Mouse (Mus musculus) cerebellum, adult 2 months (tissue): ENCODE measurements around the gene Snapc5. TPM values are rescaled to one million over a fixed set of nuclear protein-coding genes. Genes with fewer than 3 reads are reported as not detected.
"Not testable (repeated sequence)": the region's sequence is repeated elsewhere in the genome, so short reads cannot be mapped to it uniquely, and the experiment has no call there.

ENCODE experiments used
- DNase-seq, 2 experiments: peaks; one replicate each; pipeline ENCODE4 v3.0.0; 2021
- H3K27ac ChIP-seq: fragments of 200-500 bp; 2 replicates; pipeline ENCODE4 v1.5.1; 2012; ENCODE audit warnings: low read length, control low read depth, inconsistent platforms; ENCODE audit not compliant: insufficient read depth
- H3K27me3 ChIP-seq: fragments of 200-500 bp; 2 replicates; pipeline ENCODE4 v1.6.1; 2012; ENCODE audit warnings: inconsistent platforms, mild to moderate bottlenecking, low read length, moderate library complexity; ENCODE audit not compliant: control insufficient read depth, insufficient read depth
- H3K4me1 ChIP-seq: fragments of 200-500 bp; 2 replicates; pipeline ENCODE4 v1.6.1; 2011; ENCODE audit warnings: low read length; ENCODE audit not compliant: control insufficient read depth, insufficient read depth
- H3K4me3 ChIP-seq: fragments of 200-500 bp; replicated peaks from 2 replicates; pipeline ENCODE3; 2011; ENCODE audit warnings: mild to moderate bottlenecking, low read depth, low read length, control low read depth; ENCODE audit not compliant: insufficient read depth
- CTCF ChIP-seq: fragments of 200-500 bp; IDR thresholded peaks from 2 replicates; pipeline ENCODE4 v1.5.1; 2011; ENCODE audit warnings: low read depth, mild to moderate bottlenecking, control low read depth, low read length, moderate library complexity, borderline replicate concordance; ENCODE audit not compliant: insufficient read depth
- POLR2A ChIP-seq: fragments of 200-500 bp; IDR thresholded peaks from 2 replicates; pipeline ENCODE4 v1.6.1; 2011; ENCODE audit warnings: low read length, control low read depth, borderline replicate concordance; ENCODE audit not compliant: insufficient read depth
- WGBS: fragments of 180-500 bp; shearing (Covaris S2); methylation state at CpG from one replicate; pipeline ENCODE4 v1.1.7; 2018; 5-methylcytosine and 5-hydroxymethylcytosine counted together
- polyA plus RNA-seq: library from polyadenylated mRNA; depleted of rRNA; stranded (reverse); fragments of >200 nt; gene quantifications from 2 replicates; pipeline ENCODE4 v1.2.3, GENCODE M21; 2012

Snapc5 gene
- polyA plus RNA-seq, 1 experiment = 33.6 TPM

DNA sequence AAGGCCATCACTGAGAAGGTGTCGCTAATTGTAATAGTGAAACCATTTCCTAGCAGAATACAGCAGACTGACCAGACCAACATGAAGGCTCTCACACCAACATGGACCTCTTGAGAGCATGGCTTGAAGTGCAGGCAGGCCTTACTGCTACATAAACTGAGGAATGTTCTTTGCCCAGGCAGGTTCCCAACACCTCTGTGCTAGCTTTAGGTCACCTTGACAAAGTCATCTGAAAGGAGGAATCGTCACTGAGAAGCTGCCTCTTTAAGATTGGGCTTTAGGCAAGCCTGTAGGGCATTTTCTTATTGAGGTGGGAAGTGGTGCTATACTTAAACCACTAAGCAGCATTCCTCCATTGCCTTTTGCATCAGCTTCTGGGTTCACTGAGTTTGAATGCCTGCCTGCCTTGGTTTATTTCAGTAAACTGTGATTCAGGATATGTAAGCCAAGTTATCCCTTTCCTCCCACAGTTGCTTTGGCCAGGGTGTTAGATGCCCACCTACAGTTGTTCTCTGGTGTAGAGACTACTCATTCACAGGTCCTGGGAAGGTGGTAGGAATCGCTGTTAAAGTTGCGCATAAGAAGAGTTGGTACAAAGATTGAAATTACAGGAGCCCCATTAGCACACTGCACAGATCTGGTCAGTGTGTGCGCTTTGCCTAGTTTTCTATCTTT, 5.2 kb downstream of the Snapc5 start:
- TF ChIP-seq CTCF (no peak), POLR2A (no peak)
- DNase-seq = no peak
- 93% methylated on average over 5 of the region's 5 CpGs for WGBS
- peaks cover 4% of the 10 kb centered on the region; the same call in 1 of the 2 replicates for H3K4me1 ChIP-seq
- H3K27ac ChIP-seq = no peak overlapping the region
- no peak overlapping the region for H3K4me3 ChIP-seq
- H3K27me3 ChIP-seq = no peaks in the 10 kb centered on the region

DNA sequence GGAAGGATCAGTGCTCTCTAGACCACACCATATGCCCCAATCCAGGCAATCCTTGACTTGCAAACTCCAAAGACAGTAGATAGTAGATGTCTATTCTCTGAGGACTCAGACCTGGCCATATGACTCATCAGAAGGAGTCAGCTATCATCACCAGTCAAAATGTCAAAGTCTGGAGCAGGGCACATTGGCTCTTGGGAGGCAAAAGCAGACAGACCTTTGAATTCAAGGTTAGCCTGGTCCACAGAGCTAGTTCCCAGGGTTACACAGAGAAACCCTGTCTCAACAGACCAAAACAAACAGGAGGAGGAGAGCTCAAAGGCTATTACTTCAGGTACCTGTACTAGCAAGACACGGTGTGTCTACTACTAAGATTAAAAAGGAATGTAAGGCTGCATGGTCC, 14.8 kb downstream of the Snapc5 start:
- H3K4me1 ChIP-seq = no peaks in the 10 kb centered on the region
- H3K4me3 ChIP-seq = no peak overlapping the region
- TF ChIP-seq CTCF (no peak), POLR2A (no peak)
- H3K27ac ChIP-seq = no peak overlapping the region
- no peak for DNase-seq
- no peaks in the 10 kb centered on the region for H3K27me3 ChIP-seq
- WGBS = 97% methylated on average over 1 of the region's 1 CpGs

DNA sequence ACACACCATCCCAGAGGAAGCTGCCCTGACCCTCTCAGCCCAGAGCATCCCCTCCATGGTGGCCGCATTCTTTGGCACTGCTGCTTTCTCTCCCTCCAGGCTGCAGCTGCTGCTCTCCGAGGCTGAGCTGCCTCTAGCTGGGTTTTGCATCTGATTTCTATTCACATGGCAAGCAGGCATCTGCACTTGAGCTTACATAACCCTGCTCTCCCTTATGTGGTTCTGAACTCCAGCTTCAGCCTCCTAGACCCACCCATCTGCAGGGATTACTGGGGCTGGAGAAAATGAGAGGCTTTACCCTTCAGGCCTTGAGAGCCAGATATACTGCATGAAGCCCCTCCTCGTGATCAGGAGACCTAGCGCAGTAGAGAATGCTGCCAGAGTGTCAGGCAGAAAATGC, 16.5 kb downstream of the Snapc5 start:
- Histone ChIP-seq H3K27ac (no peak overlapping the region), H3K27me3 (no peaks in the 10 kb centered on the region), H3K4me1 (no peaks in the 10 kb centered on the region), H3K4me3 (no peak overlapping the region)
- WGBS = 55% methylated on average over 4 of the region's 4 CpGs
- no peak for TF ChIP-seq POLR2A
- TF ChIP-seq CTCF = no peak
- DNase-seq = no peak

DNA sequence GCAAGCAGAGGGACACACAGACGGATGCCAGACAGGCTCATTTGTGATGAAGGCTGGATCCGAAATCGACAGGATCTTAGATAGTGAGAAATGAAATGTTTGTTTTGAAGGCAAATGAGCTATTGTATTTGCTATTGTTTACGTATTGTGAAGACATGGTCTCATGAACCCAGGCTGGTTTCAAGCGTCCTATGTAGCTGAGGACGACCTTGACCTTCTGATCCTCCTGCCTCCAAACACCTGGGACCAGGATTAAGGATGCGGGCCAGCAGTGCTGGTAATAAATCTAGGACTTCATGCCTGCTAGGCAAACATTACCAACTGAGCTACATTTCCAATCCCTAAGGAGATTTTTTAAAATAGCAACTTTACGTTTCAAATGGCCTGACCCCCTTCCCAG, 18.4 kb downstream of the Snapc5 start:
- Histone ChIP-seq H3K4me1 (no peaks in the 10 kb centered on the region), H3K4me3 (no peak overlapping the region), H3K27ac (no peak overlapping the region), H3K27me3 (no peaks in the 10 kb centered on the region)
- no peak for DNase-seq
- TF ChIP-seq CTCF = no peak
- TF ChIP-seq POLR2A = no peak
- WGBS = 95% methylated on average over 8 of the region's 8 CpGs

DNA sequence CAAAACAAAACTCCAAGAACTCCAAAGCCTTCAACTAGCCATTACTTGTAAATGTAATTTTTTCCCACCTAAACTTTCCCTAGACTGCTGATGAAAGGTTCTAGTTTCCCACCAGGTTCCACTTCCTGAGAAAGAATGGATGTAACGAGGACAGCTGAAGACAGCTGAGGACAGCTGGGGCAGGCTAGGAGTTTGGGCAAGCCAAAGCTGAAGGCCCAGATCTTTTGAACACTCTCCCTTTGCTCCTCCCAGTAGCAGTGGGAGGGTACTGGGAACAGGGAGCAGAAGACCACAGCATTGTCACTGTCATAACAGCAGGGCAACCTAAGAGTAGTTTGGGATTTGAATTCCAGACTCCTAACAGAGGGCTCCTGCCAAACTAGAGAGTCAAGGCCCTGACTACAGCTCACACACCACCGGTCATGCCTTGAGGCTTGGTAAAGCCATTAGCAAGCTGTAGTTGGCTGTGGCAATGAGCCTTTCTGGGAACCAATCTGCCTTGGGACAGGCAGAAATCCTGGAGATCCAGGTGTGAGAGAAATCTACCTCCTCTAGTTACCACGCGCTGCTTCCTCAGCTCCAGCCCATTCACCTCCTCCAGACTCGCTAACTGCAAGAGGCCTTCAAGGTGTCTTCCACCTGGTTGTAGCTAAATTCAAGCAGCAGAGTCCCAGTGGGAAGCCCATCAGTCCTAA, 19.1 kb downstream of the Snapc5 start:
- Histone ChIP-seq H3K4me3 (no peak overlapping the region), H3K27me3 (no peaks in the 10 kb centered on the region), H3K4me1 (no peaks in the 10 kb centered on the region), H3K27ac (no peak overlapping the region)
- 92% methylated on average over 5 of the region's 5 CpGs for WGBS
- TF ChIP-seq CTCF (no peak), POLR2A (no peak)
- DNase-seq = no peak

DNA sequence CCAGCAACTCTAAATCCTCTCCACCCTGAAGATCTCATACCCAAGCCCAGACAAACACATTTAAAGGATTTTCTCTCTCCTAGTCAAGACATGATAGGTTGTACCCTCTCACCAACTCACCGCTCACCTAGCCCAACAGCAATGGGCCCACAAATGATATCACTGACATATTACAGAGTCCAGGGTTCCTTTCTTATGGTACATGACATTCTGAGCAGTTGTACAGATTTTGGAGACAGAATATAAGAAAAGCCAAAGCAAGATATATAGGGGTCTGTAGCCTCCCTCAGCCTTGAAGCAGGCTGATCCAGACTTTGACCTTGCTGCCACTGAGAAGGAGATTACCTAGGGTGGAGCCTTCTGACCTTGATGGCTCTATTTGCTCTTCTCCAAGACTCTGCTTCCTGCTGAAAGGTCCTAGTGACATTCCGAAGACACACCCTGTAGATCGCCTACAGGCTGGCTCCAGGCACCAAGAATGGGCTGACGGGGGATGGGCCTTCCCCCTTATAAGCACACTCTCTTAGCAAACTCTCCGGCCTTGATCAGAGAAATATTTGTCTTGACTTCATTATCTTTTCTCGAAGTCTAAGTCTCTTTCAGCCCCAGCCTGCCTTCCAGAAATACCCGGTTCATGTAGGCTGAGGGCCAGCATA, 19.8 kb downstream of the Snapc5 start:
- DNase-seq, H3K4me3 ChIP-seq, H3K4me1 ChIP-seq, H3K27ac ChIP-seq, H3K27me3 ChIP-seq: not testable (repeated sequence)
- 90% methylated on average over 7 of the region's 7 CpGs for WGBS

DNA sequence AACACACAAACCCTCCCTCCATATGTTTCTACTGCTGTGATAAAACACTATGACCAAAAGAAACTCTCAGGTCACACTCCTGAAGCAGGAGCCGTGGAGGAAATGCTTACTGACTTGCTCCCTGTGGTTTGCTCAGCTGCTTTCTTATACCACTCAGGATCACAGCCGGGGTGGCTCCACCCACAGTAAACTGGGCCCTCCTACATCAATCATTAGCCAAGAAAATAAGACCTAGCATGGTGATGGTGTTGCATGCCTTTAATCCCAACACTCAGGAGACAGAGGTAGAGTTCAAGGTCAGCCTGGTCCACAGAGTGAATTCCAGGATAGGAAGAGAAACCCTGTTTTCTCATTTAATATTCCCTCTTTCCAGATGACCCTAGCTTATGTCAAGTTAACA, 20.8 kb downstream of the Snapc5 start:
- no peaks in the 10 kb centered on the region for H3K4me1 ChIP-seq
- no peak for DNase-seq
- TF ChIP-seq CTCF (no peak), POLR2A (no peak)
- no peaks in the 10 kb centered on the region for H3K27me3 ChIP-seq
- H3K4me3 ChIP-seq = no peak overlapping the region
- no peak overlapping the region for H3K27ac ChIP-seq
- WGBS = 43% methylated on average over 2 of the region's 2 CpGs

DNA sequence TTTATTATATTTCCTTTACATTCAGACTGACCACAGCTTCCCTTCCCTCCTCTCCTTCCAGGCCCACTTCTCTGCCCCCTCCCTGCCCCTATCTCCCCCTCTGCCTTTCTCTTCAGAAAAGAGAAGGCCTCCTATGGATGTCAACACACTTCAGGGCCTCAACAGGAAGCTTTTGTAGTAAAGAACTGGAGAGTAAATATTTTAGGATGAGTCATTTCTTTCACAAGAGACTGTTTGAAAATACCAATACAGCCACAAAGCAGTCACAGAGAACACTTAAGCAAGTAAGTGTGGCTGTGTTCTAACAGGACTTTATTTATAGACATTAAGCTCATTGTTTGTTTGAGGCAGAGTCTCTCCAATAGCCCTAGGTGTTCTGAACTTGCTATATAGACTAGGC, 23.3 kb downstream of the Snapc5 start:
- Histone ChIP-seq H3K4me3 (no peak overlapping the region), H3K4me1 (no peaks in the 10 kb centered on the region)

More for the DNA sequence above, 23.3 kb downstream of the Snapc5 start:
- no peak for DNase-seq
- Histone ChIP-seq H3K27ac (no peak overlapping the region), H3K27me3 (no peaks in the 10 kb centered on the region)
- no peak for TF ChIP-seq POLR2A
- no peak for TF ChIP-seq CTCF
